Mouse (Mus musculus): ENCODE measurements around the gene Tmem233.

The Tmem233 gene

DNA sequence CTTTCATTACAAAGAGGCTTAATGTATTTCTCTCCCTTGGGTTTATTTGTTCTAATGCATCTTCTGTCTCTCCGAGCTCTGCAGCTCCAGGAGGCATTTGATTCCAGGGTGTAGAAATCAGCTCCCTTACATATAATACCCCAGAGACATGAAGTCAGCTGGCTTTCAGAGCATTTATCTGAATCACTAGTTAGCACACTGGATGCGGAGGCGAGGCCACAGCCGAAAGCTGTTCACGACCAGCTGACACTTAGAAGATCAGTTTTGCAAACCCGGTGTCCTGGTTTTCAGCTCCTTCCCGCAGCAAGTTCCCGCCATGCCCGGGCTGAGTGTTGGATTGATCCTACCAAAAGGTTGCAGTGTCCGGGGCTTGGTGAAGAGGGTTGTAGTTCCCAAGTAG is 78.8 kb downstream of the Tmem233 start:
- DNase-seq (ENCODE audit: low spot score) = no peak

DNA sequence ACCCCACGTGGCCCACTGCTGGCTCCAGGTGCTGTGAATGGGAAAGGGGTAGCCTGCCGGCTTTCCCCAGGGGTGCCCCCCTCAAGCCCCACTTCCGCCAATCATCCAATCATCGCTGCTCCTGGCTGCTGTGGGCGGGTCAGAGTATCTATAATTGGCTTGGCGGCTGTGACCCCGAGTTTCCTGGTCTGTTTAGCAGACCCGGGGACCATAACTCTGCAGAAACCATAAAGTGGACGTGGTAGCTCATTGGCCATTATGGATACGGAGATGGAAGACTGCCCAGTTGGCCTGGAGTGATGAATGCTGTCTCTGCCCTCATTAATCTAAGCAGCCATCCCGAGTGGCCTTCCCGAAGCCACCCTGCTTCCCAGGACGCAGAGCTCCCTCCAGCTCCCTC is 79.2 kb downstream of the Tmem233 start:
- DNase-seq (ENCODE audit: low spot score) = no peak

DNA sequence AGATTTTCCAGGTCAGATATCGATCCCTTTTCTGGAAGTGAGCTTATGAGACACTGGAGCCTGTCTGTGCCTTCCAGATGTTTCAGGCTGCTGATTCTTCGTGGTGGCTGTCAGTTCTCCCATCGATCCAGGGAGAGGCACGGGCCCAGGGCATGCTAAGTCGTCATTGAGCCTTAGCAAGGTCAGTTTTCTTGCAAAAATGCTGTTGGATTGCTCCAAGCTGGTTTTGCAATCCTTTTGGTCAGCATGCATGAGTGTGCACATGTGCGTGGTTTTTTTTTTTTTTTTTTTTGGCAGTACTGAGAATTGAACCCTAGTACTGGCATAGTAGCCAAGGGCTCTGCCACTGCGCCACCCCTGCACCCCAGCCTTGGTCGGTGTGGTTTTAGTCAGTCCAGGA is 79.9 kb downstream of the Tmem233 start:
- no peak for DNase-seq (ENCODE audit: low spot score)

DNA sequence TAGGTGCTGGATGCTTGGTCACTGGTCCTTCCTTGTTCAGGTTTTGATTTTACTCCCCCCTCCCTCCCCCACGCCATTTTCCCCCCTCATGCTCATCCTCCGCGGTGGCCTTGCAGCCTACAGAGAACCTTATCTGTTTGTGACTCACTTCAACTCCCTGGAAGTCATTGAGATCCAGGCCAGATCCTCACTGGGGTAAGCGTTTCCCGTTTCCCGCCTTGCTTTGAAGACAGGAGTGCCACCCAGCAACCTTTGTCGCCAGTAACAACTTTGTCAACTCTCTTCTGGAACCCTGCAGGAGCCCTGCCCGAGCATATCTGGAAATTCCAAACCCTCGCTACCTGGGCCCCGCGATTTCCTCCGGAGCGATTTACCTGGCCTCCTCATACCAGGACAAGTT is 85.7 kb downstream of the Tmem233 start:
- no peak for DNase-seq (ENCODE audit: low spot score)

DNA sequence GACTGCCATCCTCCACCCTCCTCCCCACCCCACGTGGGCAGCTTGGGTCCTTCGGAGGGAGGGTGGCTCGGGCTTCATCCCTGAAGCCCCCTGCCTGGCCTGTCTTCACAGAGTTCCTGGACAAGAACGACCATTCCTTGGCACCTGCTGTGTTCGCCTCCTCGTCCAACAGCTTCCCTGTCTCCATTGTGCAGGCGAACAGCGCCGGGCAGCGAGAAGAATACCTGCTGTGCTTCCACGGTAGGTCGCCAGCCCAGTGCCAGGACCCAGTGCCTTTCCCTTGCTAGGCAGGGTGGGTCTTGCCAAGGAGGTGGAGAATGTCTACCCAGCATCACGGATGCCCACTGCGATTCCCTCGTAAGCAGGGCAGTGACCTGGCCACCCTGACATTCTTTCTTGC is 88.9 kb downstream of the Tmem233 start:
- DNase-seq (ENCODE audit: low spot score) = no peak

DNA sequence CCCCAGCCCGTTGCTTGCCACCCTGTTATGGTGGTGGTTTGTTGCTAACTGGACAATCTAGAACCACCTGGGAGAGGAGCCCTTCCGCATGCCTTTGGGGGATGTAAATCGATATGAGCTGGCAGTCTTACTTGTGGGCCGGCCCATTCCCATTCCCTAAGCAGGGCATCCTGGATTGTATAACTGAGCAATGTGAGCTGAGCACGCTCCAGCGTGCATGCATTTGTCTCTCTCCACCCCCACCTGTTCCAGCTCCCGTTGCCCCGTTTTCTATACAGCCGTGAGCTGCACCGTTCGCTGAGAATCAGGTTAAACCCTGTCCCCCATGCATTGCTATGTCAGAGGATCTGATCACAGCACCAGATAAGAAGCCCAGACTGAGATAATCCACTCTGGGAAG is 91.3 kb downstream of the Tmem233 start:
- no peak for DNase-seq (ENCODE audit: low spot score)

Data from urinary bladder, postnatal 14 days (tissue).